Mouse (Mus musculus) limb, embryonic 11.5 days (tissue): ENCODE results near the gene Crtc1. TPM values are rescaled to one million over a fixed set of nuclear protein-coding genes. Genes with fewer than 3 reads are reported as not detected.

ENCODE experiments used
- ATAC-seq: fragments of 200-750 bp; cut with Nextera tagmentation; 2 replicates; pipeline ENCODE4 v1.8.0; 2017; ENCODE audit warnings: low read depth; ENCODE audit not compliant: insufficient number of reproducible peaks, low FRiP score, low TSS enrichment
- DNase-seq: peaks from one replicate; pipeline ENCODE4 v3.0.0-alpha.2; 2015; ENCODE audit warnings: low spot score
- H3K27ac ChIP-seq: fragments of 300-500 bp; sonication (generic); replicated peaks from 2 replicates; pipeline ENCODE4 v1.5.1; 2014; ENCODE audit warnings: low read depth, mild to moderate bottlenecking, low read length
- H3K27me3 ChIP-seq: fragments of 300-500 bp; sonication (generic); 2 replicates; pipeline ENCODE4 v1.6.1; 2014; ENCODE audit warnings: mild to moderate bottlenecking, low read length, mixed read lengths; ENCODE audit not compliant: control insufficient read depth, insufficient read depth
- H3K36me3 ChIP-seq: fragments of 300-500 bp; sonication (generic); 2 replicates; pipeline ENCODE4 v1.6.1; 2014; ENCODE audit warnings: mild to moderate bottlenecking, low read length, moderate library complexity, mixed read lengths; ENCODE audit not compliant: control insufficient read depth, insufficient read depth
- H3K4me1 ChIP-seq: fragments of 300-500 bp; sonication (generic); 2 replicates; pipeline ENCODE4 v1.6.1; 2014; ENCODE audit warnings: low read length, mixed read lengths; ENCODE audit not compliant: control insufficient read depth, insufficient read depth
- H3K4me2 ChIP-seq: fragments of 300-500 bp; sonication (generic); 2 replicates; pipeline ENCODE4 v1.6.1; 2014; ENCODE audit warnings: low read depth, mild to moderate bottlenecking, moderate library complexity; ENCODE audit not compliant: severe bottlenecking
- H3K4me3 ChIP-seq: fragments of 300-500 bp; sonication (generic); 2 replicates; pipeline ENCODE4 v1.5.1; 2014; ENCODE audit warnings: low read depth, low read length
- H3K9ac ChIP-seq: fragments of 300-500 bp; sonication (generic); 2 replicates; pipeline ENCODE4 v1.6.1; 2014; ENCODE audit warnings: mild to moderate bottlenecking, low read length
- H3K9me3 ChIP-seq: fragments of 300-500 bp; sonication (generic); 2 replicates; pipeline ENCODE4 v1.6.1; 2016; ENCODE audit warnings: low read length; ENCODE audit not compliant: control insufficient read depth
- WGBS: fragments of 180-500 bp; shearing (Covaris S2); extraction: QIAGEN DNeasy Blood & Tissue Kit; methylation state at CpG from one replicate; pipeline ENCODE4 v1.1.7; 2014; 5-methylcytosine and 5-hydroxymethylcytosine counted together
- polyA plus RNA-seq: library from polyadenylated mRNA; unstranded; fragments of >200 nt; fragmentation: Nextera tagmentation; extraction: Ambion mirVana; gene quantifications from 2 replicates; pipeline ENCODE4 v1.2.1, GENCODE M21; 2014

The Crtc1 gene
- polyA plus RNA-seq, 1 experiment from 2014 or later, result 16.6 TPM

- no peak for ATAC-seq
- 36% methylated on average over 5 of the region's 5 CpGs for WGBS
Observed at GRCm38 (mm10) chr8:70364066-70364465, 75.3 kb downstream of the Crtc1 start.

GRCm38 (mm10) chr8:70361484-70362032 is 77.8 kb downstream of the Crtc1 start:
- no peaks in the 10 kb centered on the region for H3K36me3 ChIP-seq
- H3K4me2 ChIP-seq, result no peak overlapping the region
- H3K9ac ChIP-seq, result no peak overlapping the region
- no peaks in the 10 kb centered on the region; the same call in 1 of the 2 replicates for H3K9me3 ChIP-seq
- DNase-seq (no peak), ATAC-seq (no peak)
- H3K4me1 ChIP-seq, result no peaks in the 10 kb centered on the region
- no peaks in the 10 kb centered on the region for H3K27me3 ChIP-seq
- H3K27ac ChIP-seq, result no peak overlapping the region
- H3K4me3 ChIP-seq, result no peak overlapping the region
- 75% methylated on average over 10 of the region's 10 CpGs for WGBS

More at GRCm38 (mm10) chr8:70364066-70364465, 75.3 kb downstream of the Crtc1 start:
- Histone ChIP-seq H3K27me3 (no peaks in the 10 kb centered on the region), H3K4me1 (no peaks in the 10 kb centered on the region), H3K9ac (no peak overlapping the region), H3K9me3 (no peaks in the 10 kb centered on the region; the same call in 1 of the 2 replicates), H3K4me2 (no peak overlapping the region), H3K4me3 (no peak overlapping the region), H3K27ac (no peak overlapping the region), H3K36me3 (no peaks in the 10 kb centered on the region)
- no peak for DNase-seq

DNA sequence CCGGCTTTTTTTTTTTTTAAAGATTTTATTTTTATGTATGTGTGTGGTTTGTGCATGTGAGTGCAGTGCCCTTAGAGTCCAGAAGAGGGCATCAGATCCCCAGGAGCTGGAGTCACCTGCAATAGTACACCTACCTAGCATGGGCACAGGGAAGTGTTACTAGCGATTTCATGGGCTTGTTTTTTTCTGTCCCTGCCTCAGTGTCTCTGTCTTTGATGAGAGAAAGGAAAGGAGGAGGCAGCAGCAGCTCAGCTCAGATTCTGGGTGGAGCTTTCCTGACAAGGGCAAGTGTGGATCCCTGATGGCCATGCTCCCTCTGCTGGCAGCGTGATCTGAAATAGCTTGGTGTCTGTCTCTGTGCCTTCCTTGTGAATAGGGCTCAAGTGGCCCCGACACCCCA is 78.6 kb downstream of the Crtc1 start:
- Histone ChIP-seq H3K27ac (no peak overlapping the region), H3K4me2 (no peak overlapping the region), H3K27me3 (no peaks in the 10 kb centered on the region), H3K9me3 (no peaks in the 10 kb centered on the region; the same call in 1 of the 2 replicates), H3K4me3 (no peak overlapping the region), H3K36me3 (no peaks in the 10 kb centered on the region), H3K9ac (no peak overlapping the region), H3K4me1 (no peaks in the 10 kb centered on the region)
- DNase-seq, result no peak
- 51% methylated on average over 4 of the region's 4 CpGs for WGBS
- ATAC-seq, result no peak

GRCm38 (mm10) chr8:70359411-70359810 is 80.0 kb downstream of the Crtc1 start:
- Histone ChIP-seq H3K36me3 (no peaks in the 10 kb centered on the region), H3K4me2 (no peak overlapping the region), H3K27ac (no peak overlapping the region), H3K4me3 (no peak overlapping the region), H3K9me3 (no peaks in the 10 kb centered on the region; the same call in 1 of the 2 replicates), H3K27me3 (no peaks in the 10 kb centered on the region), H3K9ac (no peak overlapping the region), H3K4me1 (no peaks in the 10 kb centered on the region)
- WGBS, result 28% methylated on average over 3 of the region's 3 CpGs
- no peak for ATAC-seq
- DNase-seq, result no peak

GRCm38 (mm10) chr8:70356111-70356510 is 83.3 kb downstream of the Crtc1 start:
- Histone ChIP-seq H3K4me3 (no peak overlapping the region), H3K36me3 (no peaks in the 10 kb centered on the region), H3K4me1 (peaks cover 13% of the 10 kb centered on the region), H3K4me2 (no peak overlapping the region), H3K9ac (no peak overlapping the region), H3K27me3 (no peaks in the 10 kb centered on the region), H3K27ac (no peak overlapping the region), H3K9me3 (no peaks in the 10 kb centered on the region; the same call in 1 of the 2 replicates)
- DNase-seq, result no peak
- no peak for ATAC-seq
- 79% methylated on average over 1 of the region's 1 CpGs for WGBS

DNA sequence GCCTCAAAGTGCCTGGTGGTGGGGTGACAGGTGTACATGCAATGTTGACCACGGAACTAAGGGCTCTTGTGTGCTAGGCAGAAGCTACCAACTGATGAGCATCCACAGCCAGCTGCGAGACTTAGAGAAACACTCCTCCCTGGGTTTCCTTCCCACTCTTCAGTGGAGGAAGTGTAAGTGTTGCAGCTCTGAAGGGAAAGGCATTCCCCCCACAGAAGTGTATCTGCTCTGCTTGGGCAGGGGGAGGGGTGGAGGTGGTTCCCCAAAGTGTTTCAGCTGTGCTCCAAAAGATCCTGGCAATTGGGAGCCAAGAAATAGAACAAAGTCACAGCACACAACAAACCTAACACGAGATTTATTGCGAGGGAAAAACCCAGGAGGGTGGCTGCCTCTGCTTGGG is 85.4 kb downstream of the Crtc1 start:
- Histone ChIP-seq H3K4me3 (peak overlapping the region; percentile 95), H3K27ac (no peak overlapping the region), H3K36me3 (peaks cover 3% of the 10 kb centered on the region; the same call in 1 of the 2 replicates), H3K9me3 (no peaks in the 10 kb centered on the region), H3K4me2 (peak overlapping the region; percentile 100), H3K4me1 (peaks cover 23% of the 10 kb centered on the region), H3K27me3 (no peaks in the 10 kb centered on the region), H3K9ac (peak overlapping the region; percentile 13)
- DNase-seq (no peak), ATAC-seq (no peak)
- WGBS, result 66% methylated on average over 4 of the region's 4 CpGs

GRCm38 (mm10) chr8:70353194-70353817 is 86.1 kb downstream of the Crtc1 start, which contains the start of gene Upf1:
TSS of gene Upf1 (minus strand) at chr8:70353278.
- no peaks in the 10 kb centered on the region for H3K27me3 ChIP-seq
- peak within 1 kb of the TSS; percentile 79 for H3K27ac ChIP-seq
- H3K9me3 ChIP-seq, result no peaks in the 10 kb centered on the region
- DNase-seq (peak; percentile 99), ATAC-seq (peak; percentile 89)
- H3K4me2 ChIP-seq, result peak within 1 kb of the TSS; percentile 100
- H3K9ac ChIP-seq, result peak within 1 kb of the TSS; percentile 98
- peaks cover 23% of the 10 kb centered on the region for H3K4me1 ChIP-seq
- peaks cover 6% of the 10 kb centered on the region; the same call in 1 of the 2 replicates for H3K36me3 ChIP-seq
- under 1% methylated on average over 66 of the region's 69 CpGs for WGBS
- H3K4me3 ChIP-seq, result peak within 1 kb of the TSS; percentile 95

- DNase-seq (no peak), ATAC-seq (peak; percentile 11)
- WGBS, result under 1% methylated on average over 64 of the region's 64 CpGs
- H3K4me3 ChIP-seq, result peak overlapping the region; percentile 95
- peak overlapping the region; percentile 79 for H3K27ac ChIP-seq
- H3K4me2 ChIP-seq, result peak overlapping the region; percentile 100
- no peaks in the 10 kb centered on the region for H3K9me3 ChIP-seq
- H3K36me3 ChIP-seq, result peaks cover 6% of the 10 kb centered on the region; the same call in 1 of the 2 replicates
- H3K9ac ChIP-seq, result peak overlapping the region; percentile 98
- H3K27me3 ChIP-seq, result no peaks in the 10 kb centered on the region
- H3K4me1 ChIP-seq, result peaks cover 23% of the 10 kb centered on the region
Observed at GRCm38 (mm10) chr8:70352657-70353151, 86.7 kb downstream of the Crtc1 start.
